Mouse (Mus musculus): ENCODE measurements around the gene Pdcd10.

Pdcd10 gene

DNA sequence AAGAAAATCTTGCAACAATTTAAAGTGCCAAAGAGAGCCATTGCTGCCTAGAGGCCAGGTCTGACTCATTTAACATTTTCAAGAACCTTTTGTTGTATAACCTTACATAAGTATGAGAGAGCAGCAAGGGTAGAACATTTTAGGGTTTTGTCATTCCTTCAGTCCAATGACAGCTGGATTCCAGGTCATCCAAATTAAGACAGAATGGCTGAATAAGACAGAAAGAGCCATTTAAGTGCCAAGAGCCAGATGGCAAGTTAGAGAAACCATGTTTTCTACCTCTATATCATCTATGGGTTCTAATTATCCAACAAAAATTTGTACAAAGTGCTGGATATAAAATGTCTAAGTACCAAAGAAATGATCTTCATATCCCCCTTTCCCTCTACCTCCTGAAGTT is 5.4 kb downstream of the Pdcd10 start:
- Histone ChIP-seq H3K36me3 (ENCODE audit: insufficient read depth, low read length) (no peaks in the 10 kb centered on the region), H3K27me3 (ENCODE audit: insufficient read depth, low read length) (no peaks in the 10 kb centered on the region), H3K9me3 (ENCODE audit: low read length) (no peaks in the 10 kb centered on the region), H3K4me3 (replicated peaks; ENCODE audit: low read length) (no peak overlapping the region), H3K4me1 (replicated peaks; ENCODE audit: low read depth, low read length) (peaks cover 29% of the 10 kb centered on the region)
- no peak for TF ChIP-seq NANOG (IDR thresholded peaks at IDR 0.05; ENCODE audit: borderline replicate concordance, low read length)
- no peak for TF ChIP-seq POU5F1 (IDR thresholded peaks at IDR 0.05; ENCODE audit: borderline replicate concordance, low read length)
- no peak for TF ChIP-seq CTCF (conservative IDR thresholded peaks at IDR 0.05; ENCODE audit: low read length)

DNA sequence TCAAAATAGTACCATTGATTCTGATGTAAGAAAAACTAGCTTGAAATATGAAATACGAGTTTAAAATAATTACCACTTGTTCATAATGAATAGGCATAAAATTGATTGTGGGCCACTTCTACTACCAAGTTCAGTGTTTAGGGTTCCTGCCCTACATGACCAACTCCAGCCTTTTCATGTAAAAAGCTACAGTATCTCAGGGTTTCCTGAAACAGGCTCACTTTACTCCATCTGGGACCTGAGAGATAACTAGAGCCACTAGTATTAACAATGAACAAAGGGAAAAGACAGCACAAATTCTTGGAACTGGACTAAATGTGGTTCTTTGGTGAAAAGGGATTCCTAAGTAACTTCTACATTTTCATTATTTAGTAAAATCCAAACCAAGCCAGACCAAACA is 12.4 kb downstream of the Pdcd10 start:
- no peak overlapping the region for H3K4me3 ChIP-seq (replicated peaks; ENCODE audit: low read length)
- no peaks in the 10 kb centered on the region for H3K27me3 ChIP-seq (ENCODE audit: insufficient read depth, low read length)
- TF ChIP-seq NANOG (IDR thresholded peaks at IDR 0.05; ENCODE audit: borderline replicate concordance, low read length) (no peak), CTCF (conservative IDR thresholded peaks at IDR 0.05; ENCODE audit: low read length) (no peak)
- H3K36me3 ChIP-seq (ENCODE audit: insufficient read depth, low read length): peaks cover 20% of the 10 kb centered on the region
- H3K4me1 ChIP-seq (replicated peaks; ENCODE audit: low read depth, low read length): peaks cover 10% of the 10 kb centered on the region
- no peaks in the 10 kb centered on the region for H3K9me3 ChIP-seq (ENCODE audit: low read length)

DNA sequence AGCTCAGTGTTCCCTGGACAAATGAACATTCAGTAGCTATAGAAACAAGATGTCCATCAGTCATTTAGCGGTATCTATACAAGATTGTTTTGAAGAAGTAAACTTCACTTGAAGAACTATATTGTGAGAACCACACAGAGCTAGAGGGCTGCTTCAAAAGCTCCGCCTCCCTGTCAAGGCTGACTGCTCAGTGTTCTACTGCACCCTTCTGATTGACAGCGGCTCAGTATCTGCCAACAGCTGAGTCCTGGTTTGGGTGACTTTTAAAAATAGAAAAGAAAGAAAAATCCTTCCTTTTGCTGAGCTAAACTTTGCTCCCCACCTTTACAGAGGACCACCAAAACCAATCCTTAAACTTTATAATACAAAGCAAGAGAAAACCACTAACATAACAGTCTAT is 13.8 kb downstream of the Pdcd10 start:
- Histone ChIP-seq H3K4me3 (replicated peaks; ENCODE audit: low read length) (no peak overlapping the region), H3K4me1 (replicated peaks; ENCODE audit: low read depth, low read length) (peaks cover 10% of the 10 kb centered on the region), H3K9me3 (ENCODE audit: low read length) (no peaks in the 10 kb centered on the region), H3K27me3 (ENCODE audit: insufficient read depth, low read length) (no peaks in the 10 kb centered on the region), H3K36me3 (ENCODE audit: insufficient read depth, low read length) (peaks cover 27% of the 10 kb centered on the region)
- TF ChIP-seq POU5F1 (IDR thresholded peaks at IDR 0.05; ENCODE audit: borderline replicate concordance, low read length) (no peak), NANOG (IDR thresholded peaks at IDR 0.05; ENCODE audit: borderline replicate concordance, low read length) (no peak), CTCF (conservative IDR thresholded peaks at IDR 0.05; ENCODE audit: low read length) (no peak)

DNA sequence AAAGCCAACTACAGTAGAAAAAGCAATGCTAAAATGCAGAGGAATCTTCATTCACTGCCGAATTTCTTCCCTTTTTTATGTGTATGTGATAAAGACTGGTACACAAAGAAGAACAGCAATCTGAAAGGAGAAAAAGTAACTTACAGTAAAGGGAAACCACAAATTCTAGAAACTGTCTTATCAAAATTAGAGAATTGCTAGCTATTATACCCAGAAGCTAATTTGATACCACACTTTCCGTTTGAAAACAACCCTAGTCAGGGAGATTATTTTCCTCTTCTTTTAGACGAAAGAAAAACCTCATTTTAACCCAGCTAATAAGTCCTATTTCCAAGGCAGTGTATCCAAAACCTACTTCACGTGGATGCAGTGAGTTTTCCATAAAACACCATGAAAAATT is 15.4 kb downstream of the Pdcd10 start:
- H3K4me3 ChIP-seq (replicated peaks; ENCODE audit: low read length): no peak overlapping the region

GRCm38 (mm10) chr3:75534045-75534834 is 22.4 kb downstream of the Pdcd10 start:
- Histone ChIP-seq H3K4me3 (replicated peaks; ENCODE audit: low read length) (no peak overlapping the region), H3K27me3 (ENCODE audit: insufficient read depth, low read length) (no peaks in the 10 kb centered on the region), H3K36me3 (ENCODE audit: insufficient read depth, low read length) (peaks cover 47% of the 10 kb centered on the region), H3K9me3 (ENCODE audit: low read length) (no peaks in the 10 kb centered on the region), H3K4me1 (replicated peaks; ENCODE audit: low read depth, low read length) (no peaks in the 10 kb centered on the region)
- TF ChIP-seq POU5F1 (IDR thresholded peaks at IDR 0.05; ENCODE audit: borderline replicate concordance, low read length) (no peak), NANOG (IDR thresholded peaks at IDR 0.05; ENCODE audit: borderline replicate concordance, low read length) (no peak), CTCF (conservative IDR thresholded peaks at IDR 0.05; ENCODE audit: low read length) (no peak)

More for the DNA sequence above, 15.4 kb downstream of the Pdcd10 start:
- H3K4me1 ChIP-seq (replicated peaks; ENCODE audit: low read depth, low read length): peaks cover 10% of the 10 kb centered on the region
- H3K27me3 ChIP-seq (ENCODE audit: insufficient read depth, low read length): no peaks in the 10 kb centered on the region
- TF ChIP-seq NANOG (IDR thresholded peaks at IDR 0.05; ENCODE audit: borderline replicate concordance, low read length): no peak
- no peak for TF ChIP-seq POU5F1 (IDR thresholded peaks at IDR 0.05; ENCODE audit: borderline replicate concordance, low read length)
- no peak for TF ChIP-seq CTCF (conservative IDR thresholded peaks at IDR 0.05; ENCODE audit: low read length)
- H3K36me3 ChIP-seq (ENCODE audit: insufficient read depth, low read length): peaks cover 41% of the 10 kb centered on the region
- no peaks in the 10 kb centered on the region for H3K9me3 ChIP-seq (ENCODE audit: low read length)

GRCm38 (mm10) chr3:75531074-75531473 is 25.6 kb downstream of the Pdcd10 start:
- Histone ChIP-seq H3K36me3 (ENCODE audit: insufficient read depth, low read length) (peaks cover 54% of the 10 kb centered on the region), H3K4me3 (replicated peaks; ENCODE audit: low read length) (no peak overlapping the region)
- no peak for TF ChIP-seq POU5F1 (IDR thresholded peaks at IDR 0.05; ENCODE audit: borderline replicate concordance, low read length)
- no peak for TF ChIP-seq CTCF (conservative IDR thresholded peaks at IDR 0.05; ENCODE audit: low read length)
- TF ChIP-seq NANOG (IDR thresholded peaks at IDR 0.05; ENCODE audit: borderline replicate concordance, low read length): no peak

DNA sequence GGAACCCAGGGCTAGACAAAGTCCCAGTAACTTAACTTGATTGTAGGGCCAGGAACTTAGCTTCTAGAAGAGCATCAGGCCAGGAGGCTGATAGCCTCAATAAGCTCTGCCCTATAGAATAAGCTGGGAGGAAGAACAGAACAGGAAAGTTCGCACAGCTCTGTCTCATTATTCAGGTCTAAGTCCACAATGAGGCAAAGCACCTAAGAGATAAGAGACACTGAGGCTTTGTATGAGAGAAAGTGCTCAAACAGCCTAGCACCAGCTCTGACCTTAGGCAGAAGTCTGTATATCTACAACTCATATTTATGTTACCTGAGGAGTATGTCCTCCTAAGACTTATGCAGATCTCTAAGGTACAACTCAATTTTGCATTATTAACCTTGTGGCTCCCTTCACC is 34.1 kb downstream of the Pdcd10 start:
- no peak overlapping the region for H3K4me3 ChIP-seq (replicated peaks; ENCODE audit: low read length)
- H3K27me3 ChIP-seq (ENCODE audit: insufficient read depth, low read length): no peaks in the 10 kb centered on the region
- peaks cover 72% of the 10 kb centered on the region for H3K36me3 ChIP-seq (ENCODE audit: insufficient read depth, low read length)
- no peak for TF ChIP-seq NANOG (IDR thresholded peaks at IDR 0.05; ENCODE audit: borderline replicate concordance, low read length)
- no peak for TF ChIP-seq CTCF (conservative IDR thresholded peaks at IDR 0.05; ENCODE audit: low read length)
- TF ChIP-seq POU5F1 (IDR thresholded peaks at IDR 0.05; ENCODE audit: borderline replicate concordance, low read length): no peak
- no peaks in the 10 kb centered on the region for H3K9me3 ChIP-seq (ENCODE audit: low read length)
- peaks cover 23% of the 10 kb centered on the region for H3K4me1 ChIP-seq (replicated peaks; ENCODE audit: low read depth, low read length)

More at GRCm38 (mm10) chr3:75531074-75531473, 25.6 kb downstream of the Pdcd10 start:
- no peaks in the 10 kb centered on the region for H3K4me1 ChIP-seq (replicated peaks; ENCODE audit: low read depth, low read length)
- no peaks in the 10 kb centered on the region for H3K9me3 ChIP-seq (ENCODE audit: low read length)
- H3K27me3 ChIP-seq (ENCODE audit: insufficient read depth, low read length): no peaks in the 10 kb centered on the region

DNA sequence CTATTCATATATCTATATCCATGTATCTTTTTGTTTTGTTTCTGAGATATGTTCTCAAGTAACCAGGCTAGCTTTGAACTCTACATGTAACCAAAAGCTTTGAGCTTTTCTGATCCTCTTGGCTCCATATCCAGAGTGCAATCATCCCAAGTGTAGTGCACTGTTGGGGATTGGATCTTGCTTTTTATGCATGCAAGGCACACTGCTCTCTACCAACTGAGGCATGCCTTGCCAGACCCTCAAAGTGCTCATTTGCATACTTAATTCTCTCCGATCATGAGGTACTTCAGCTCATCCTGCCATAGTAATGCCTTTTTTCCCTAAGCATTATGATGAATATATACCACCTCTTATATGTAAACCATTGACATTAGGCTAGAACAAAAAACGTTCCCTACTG is 35.3 kb downstream of the Pdcd10 start:
- Histone ChIP-seq H3K27me3 (ENCODE audit: insufficient read depth, low read length) (no peaks in the 10 kb centered on the region), H3K36me3 (ENCODE audit: insufficient read depth, low read length) (peaks cover 60% of the 10 kb centered on the region), H3K4me3 (replicated peaks; ENCODE audit: low read length) (no peak overlapping the region), H3K4me1 (replicated peaks; ENCODE audit: low read depth, low read length) (peaks cover 23% of the 10 kb centered on the region), H3K9me3 (ENCODE audit: low read length) (no peaks in the 10 kb centered on the region)
- TF ChIP-seq CTCF (conservative IDR thresholded peaks at IDR 0.05; ENCODE audit: low read length) (no peak), NANOG (IDR thresholded peaks at IDR 0.05; ENCODE audit: borderline replicate concordance, low read length) (no peak), POU5F1 (IDR thresholded peaks at IDR 0.05; ENCODE audit: borderline replicate concordance, low read length) (no peak)

Measured in E14TG2a.4 (cell line).